Mouse (Mus musculus) cortical plate, adult 2 months (tissue): ENCODE data around the gene Ramp2. TPM values are rescaled to one million over a fixed set of nuclear protein-coding genes. Genes with fewer than 3 reads are reported as not detected.

Source experiments
- H3K27ac ChIP-seq: fragments of 200-500 bp; 2 replicates; pipeline ENCODE4 v1.5.1; 2012; ENCODE audit warnings: low read length, control low read depth, inconsistent platforms; ENCODE audit not compliant: insufficient read depth
- H3K4me1 ChIP-seq: fragments of 200-500 bp; 2 replicates; pipeline ENCODE4 v1.6.1; 2011; ENCODE audit warnings: low read length; ENCODE audit not compliant: control insufficient read depth, insufficient read depth
- H3K4me3 ChIP-seq: fragments of 200-500 bp; 2 replicates; pipeline ENCODE4 v1.5.1; 2011; ENCODE audit warnings: mild to moderate bottlenecking, low read length, control low read depth; ENCODE audit not compliant: insufficient read depth
- CTCF ChIP-seq: fragments of 200-500 bp; IDR thresholded peaks from 2 replicates; pipeline ENCODE4 v1.5.1; 2011; ENCODE audit warnings: mild to moderate bottlenecking, control low read depth, low read length; ENCODE audit not compliant: insufficient read depth; ENCODE audit errors: extremely low read depth
- POLR2A ChIP-seq: fragments of 200-500 bp; IDR thresholded peaks from 2 replicates; pipeline ENCODE4 v1.6.1; 2011; ENCODE audit warnings: mild to moderate bottlenecking, low read length, control low read depth; ENCODE audit not compliant: insufficient read depth; ENCODE audit errors: extremely low read depth
- polyA plus RNA-seq: library from polyadenylated mRNA; depleted of rRNA; stranded (reverse); fragments of >200 nt; gene quantifications from 2 replicates; pipeline ENCODE4 v1.2.3, GENCODE M21; 2012

Ramp2 gene
- polyA plus RNA-seq, 1 experiment: 65.8 TPM

DNA sequence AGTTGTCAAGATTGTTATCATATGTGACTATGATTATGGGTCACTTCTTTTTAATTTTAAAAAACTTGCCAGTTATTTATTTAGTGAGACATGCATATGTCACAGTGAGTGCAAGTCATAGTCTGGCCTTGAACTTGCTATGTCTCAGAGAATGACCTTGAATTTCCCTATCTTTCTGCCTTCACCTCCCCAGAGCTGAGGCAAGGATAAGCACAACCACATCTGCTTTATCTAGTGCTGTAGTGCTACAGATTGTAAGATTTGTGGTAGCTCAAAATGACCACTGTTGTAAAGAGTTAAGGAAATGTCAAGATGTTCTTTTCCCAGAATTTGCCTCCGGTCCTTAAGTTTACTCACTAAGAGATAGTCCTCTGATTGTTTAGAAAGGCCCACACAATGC lies 12.6 kb upstream of the Ramp2 start:
- no peaks in the 10 kb centered on the region for H3K4me1 ChIP-seq
- no peak for TF ChIP-seq CTCF
- TF ChIP-seq POLR2A: no peak
- no peak overlapping the region for H3K27ac ChIP-seq
- no peak overlapping the region for H3K4me3 ChIP-seq

DNA sequence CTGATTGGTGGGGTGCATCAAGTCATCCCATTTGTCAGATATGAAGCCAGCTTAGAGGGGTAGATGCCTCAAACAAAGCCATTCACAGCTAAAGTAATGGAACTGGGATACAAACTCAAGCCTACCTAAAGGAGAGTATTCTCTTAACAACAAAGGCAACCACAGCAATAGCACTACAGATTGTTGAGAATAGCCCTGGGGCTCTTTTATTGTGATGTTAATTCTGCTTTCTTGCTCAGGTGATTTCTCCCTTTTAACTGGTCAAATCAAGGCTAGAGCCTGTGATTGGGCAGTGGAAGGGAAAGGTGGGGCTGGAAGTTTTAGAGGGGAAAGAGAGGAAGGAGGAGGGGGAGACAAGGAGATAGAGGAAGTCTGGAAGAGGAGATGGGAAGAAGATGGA lies 11.7 kb upstream of the Ramp2 start:
- Histone ChIP-seq H3K4me1 (no peaks in the 10 kb centered on the region), H3K27ac (no peak overlapping the region), H3K4me3 (no peak overlapping the region)
- no peak for TF ChIP-seq CTCF
- no peak for TF ChIP-seq POLR2A

- Histone ChIP-seq H3K4me3 (no peak overlapping the region), H3K27ac (no peak overlapping the region), H3K4me1 (no peaks in the 10 kb centered on the region)
- TF ChIP-seq POLR2A (no peak), CTCF (no peak)
Observed at GRCm38 (mm10) chr11:101235429-101235828, 10.4 kb upstream of the Ramp2 start.

- no peak overlapping the region for H3K27ac ChIP-seq
- no peak overlapping the region for H3K4me3 ChIP-seq
- no peak for TF ChIP-seq POLR2A
- no peaks in the 10 kb centered on the region for H3K4me1 ChIP-seq
Observed at GRCm38 (mm10) chr11:101236782-101237181, 9.0 kb upstream of the Ramp2 start.

GRCm38 (mm10) chr11:101238071-101238647 lies 7.7 kb upstream of the Ramp2 start:
- no peaks in the 10 kb centered on the region for H3K4me1 ChIP-seq
- TF ChIP-seq POLR2A: no peak
- no peak for TF ChIP-seq CTCF
- H3K27ac ChIP-seq: no peak overlapping the region
- H3K4me3 ChIP-seq: no peak overlapping the region

DNA sequence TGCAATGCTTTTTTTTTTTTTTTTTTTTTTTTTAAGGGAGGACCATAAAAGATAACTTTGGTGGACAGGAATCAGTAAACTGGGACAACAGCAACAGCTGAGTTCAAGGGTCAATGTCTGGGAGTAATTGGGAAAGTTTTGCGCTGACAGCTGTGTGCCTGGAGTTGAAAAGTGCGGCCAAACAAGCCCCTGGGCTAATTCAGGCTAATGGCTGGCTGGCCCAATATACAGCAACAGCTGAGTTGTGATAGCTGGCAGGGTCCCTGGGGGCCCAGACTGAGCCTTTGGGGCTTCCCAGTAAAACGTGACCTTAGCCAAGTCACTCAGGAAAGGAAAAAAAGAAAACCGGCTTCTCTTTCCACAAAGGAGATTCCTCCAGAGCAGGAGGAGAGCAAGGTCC lies 757 bp upstream of the Ramp2 start:
- no peak for TF ChIP-seq CTCF
- TF ChIP-seq POLR2A: no peak
- no peaks in the 10 kb centered on the region; the same call in 1 of the 2 replicates for H3K4me1 ChIP-seq
- no peak overlapping the region for H3K27ac ChIP-seq
- H3K4me3 ChIP-seq: no peak overlapping the region

GRCm38 (mm10) chr11:101246702-101247012 lies 829 bp downstream of the Ramp2 start:
- no peaks in the 10 kb centered on the region; the same call in 1 of the 2 replicates for H3K4me1 ChIP-seq
- no peak for TF ChIP-seq CTCF
- no peak for TF ChIP-seq POLR2A
- H3K27ac ChIP-seq: peak overlapping the region; percentile 89; the same call in 1 of the 2 replicates
- peak overlapping the region; percentile 61 for H3K4me3 ChIP-seq

DNA sequence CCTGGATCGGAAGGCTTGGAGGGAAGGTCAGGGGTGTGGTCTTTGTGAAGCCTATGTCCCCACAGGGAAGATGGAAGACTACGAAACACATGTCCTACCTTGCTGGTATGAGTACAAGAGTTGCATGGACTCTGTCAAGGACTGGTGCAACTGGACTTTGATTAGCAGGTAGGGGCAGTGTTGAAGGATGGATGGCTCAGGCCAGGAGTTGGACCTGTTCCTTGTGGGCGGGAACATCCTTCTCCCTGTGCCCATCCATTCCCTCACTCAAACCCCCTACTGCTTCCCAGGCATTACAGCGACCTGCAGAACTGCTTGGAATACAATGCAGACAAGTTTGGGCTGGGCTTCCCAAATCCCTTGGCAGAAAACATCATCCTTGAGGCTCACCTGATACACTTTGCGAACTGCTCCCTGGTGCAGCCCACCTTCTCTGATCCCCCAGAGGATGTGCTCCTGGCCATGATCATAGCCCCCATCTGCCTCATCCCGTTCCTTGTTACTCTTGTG lies 1.7 kb downstream of the Ramp2 start:
- H3K4me3 ChIP-seq: peak overlapping the region; percentile 61
- TF ChIP-seq CTCF (no peak), POLR2A (no peak)
- H3K27ac ChIP-seq: peak overlapping the region; percentile 79
- H3K4me1 ChIP-seq: no peaks in the 10 kb centered on the region; the same call in 1 of the 2 replicates

- TF ChIP-seq CTCF (peak; percentile 72), POLR2A (no peak)
- Histone ChIP-seq H3K4me3 (peak overlapping the region; percentile 61; the same call in 1 of the 2 replicates), H3K27ac (peak overlapping the region; percentile 79), H3K4me1 (peaks cover 2% of the 10 kb centered on the region)
Observed at GRCm38 (mm10) chr11:101248258-101248994, 2.6 kb downstream of the Ramp2 start.

- H3K4me3 ChIP-seq: no peak overlapping the region
- peaks cover 2% of the 10 kb centered on the region for H3K4me1 ChIP-seq
- no peak overlapping the region for H3K27ac ChIP-seq
- no peak for TF ChIP-seq CTCF
- TF ChIP-seq POLR2A: no peak
Observed at GRCm38 (mm10) chr11:101251031-101251430, 5.2 kb downstream of the Ramp2 start.

DNA sequence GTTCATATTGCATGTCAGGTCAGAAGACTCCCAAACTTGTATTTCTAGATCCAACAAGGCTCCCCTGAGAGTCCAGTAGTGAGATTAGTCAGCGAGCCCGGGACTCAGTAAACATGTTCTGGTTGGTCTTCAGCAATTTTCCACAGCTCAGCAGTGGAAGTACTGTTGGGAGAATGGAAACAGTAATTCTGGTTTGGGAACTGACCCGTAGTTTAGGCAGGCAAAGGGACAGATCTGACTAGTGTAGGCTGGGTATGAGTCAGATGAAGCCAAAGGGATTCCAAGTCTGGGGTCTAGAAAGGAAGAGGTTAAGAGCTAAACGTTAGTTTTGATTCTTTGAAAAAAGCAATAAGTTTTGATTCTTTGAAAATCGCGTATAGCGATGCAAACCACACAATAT lies 7.1 kb downstream of the Ramp2 start:
- H3K27ac ChIP-seq: no peak overlapping the region
- peak overlapping the region; percentile 88 for H3K4me3 ChIP-seq
- peaks cover 2% of the 10 kb centered on the region for H3K4me1 ChIP-seq
- no peak for TF ChIP-seq POLR2A
- TF ChIP-seq CTCF: no peak
